Comparison of ENCODE assay signal across 16 mouse cellular contexts in the genomic region with DNA sequence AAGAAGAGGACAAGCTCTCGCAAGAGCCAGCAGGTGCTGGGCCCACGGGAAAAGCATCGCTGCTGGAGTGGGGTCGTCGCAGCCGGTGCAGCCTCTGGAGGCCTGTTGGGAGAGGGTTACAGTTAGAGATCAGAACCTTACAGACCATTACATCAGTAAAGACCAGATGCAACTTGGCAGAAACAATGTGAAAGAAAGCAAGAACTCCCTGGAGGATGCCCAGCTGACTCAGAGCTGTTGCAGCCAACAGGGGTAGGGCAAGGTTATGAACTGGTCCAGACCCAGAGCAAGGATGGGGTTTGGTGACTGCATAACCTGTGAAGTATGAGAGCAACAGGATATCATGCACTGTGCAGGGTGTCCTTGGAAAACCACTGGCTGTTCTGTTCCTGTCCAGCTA. TPM values are rescaled to one million over a fixed set of nuclear protein-coding genes. Genes with fewer than 3 reads are reported as not detected.
"Had no signal": no experiment of that assay in that cellular context is flagged by ENCODE, and none has a peak within 500 bp of the region (broad histone marks: within the 10 kb centered on the region; RNA-seq: fewer than 3 reads in every experiment).

No protein-coding gene starts in this region.

- ATAC-seq: liver, embryonic 12.5 days; midbrain, embryonic 13.5 days had no signal

- H3K4me1 ChIP-seq: megakaryocyte, embryonic 14.5 days had no signal

- H3K27me3 ChIP-seq: lung, embryonic 15.5 days; midbrain, embryonic 13.5 days; neural tube, embryonic 12.5 days had no signal

- H3K9ac ChIP-seq: liver, embryonic 12.5 days; lung, embryonic 15.5 days; midbrain, embryonic 13.5 days; neural tube, embryonic 12.5 days had no signal

- H3K4me3 ChIP-seq: limb, embryonic 10.5 days; liver, embryonic 12.5 days; lung, embryonic 15.5 days; megakaryocyte, embryonic 14.5 days; midbrain, embryonic 13.5 days; neural tube, embryonic 12.5 days had no signal

- H3K4me2 ChIP-seq: liver, embryonic 12.5 days; lung, embryonic 15.5 days; midbrain, embryonic 13.5 days; neural tube, embryonic 12.5 days had no signal

- H3K27ac ChIP-seq: limb, embryonic 10.5 days; liver, embryonic 12.5 days; lung, embryonic 15.5 days; macrophage; midbrain, embryonic 13.5 days; neural tube, embryonic 12.5 days had no signal

- H3K9me3 ChIP-seq: limb, embryonic 10.5 days; liver, embryonic 12.5 days; lung, embryonic 15.5 days; megakaryocyte, embryonic 14.5 days; midbrain, embryonic 13.5 days; neural tube, embryonic 12.5 days had no signal

- DNase-seq: kidney, adult 8-10 months; kidney, postnatal 25 days; lung, postnatal 14 days; spleen, adult 18-20 months; thymus, adult 18-20 months; thymus, postnatal 14 days had no signal

RNA-seq across cellular contexts. Expression of a gene that starts 31.1 kb away (rescaled TPM):
- total RNA-seq: layer of hippocampus, postnatal 25 days; neutrophil, adult 5-6 weeks had no signal
- polyA plus RNA-seq: limb, embryonic 10.5 days; macrophage; midbrain, embryonic 13.5 days; neural tube, embryonic 12.5 days; stomach, embryonic 14.5 days had no signal
